Mouse (Mus musculus): ENCODE measurements at regions not wholly inside any gene's neighbourhood (a gene's known extent, or its start where the extent isn't known, plus 50 kb on each side); places are given as distances from the start of the nearest gene placed in this dataset.

- no peak overlapping the region for H3K4me3 ChIP-seq (ENCODE audit: low read depth, low read length)
- 76% methylated on average over 2 of the region's 2 CpGs for WGBS
- ATAC-seq, result no peak
Measured at GRCm38 (mm10) chr15:11748306-11748705, 158.8 kb downstream of the Npr3 start.

DNA sequence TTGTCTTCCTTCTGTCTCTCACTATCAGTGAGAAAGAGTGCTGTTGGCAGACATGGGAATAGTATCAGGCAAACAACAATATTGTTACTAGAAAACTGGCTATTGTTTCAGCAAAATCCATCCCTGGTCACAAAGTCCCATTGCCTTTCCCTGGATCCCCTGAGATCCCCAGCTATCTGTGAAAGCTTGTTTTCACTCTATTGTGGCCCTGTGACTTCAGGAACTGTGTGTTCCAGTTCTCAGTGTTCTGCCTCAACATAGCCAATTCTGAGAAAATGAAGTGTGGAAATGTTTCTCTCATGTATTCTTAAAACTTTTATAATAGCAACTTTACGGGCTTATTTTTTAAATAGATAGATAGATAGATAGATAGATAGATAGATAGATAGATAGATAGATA lies 160.3 kb downstream of the Npr3 start:
- ATAC-seq (no peak), DNase-seq (ENCODE audit: low spot score) (peak; percentile 35)
- no peak overlapping the region for H3K9ac ChIP-seq (replicated peaks; ENCODE audit: low read depth)
- no peaks in the 10 kb centered on the region for H3K36me3 ChIP-seq (ENCODE audit: insufficient read depth, low read length)
- TF ChIP-seq CTCF (IDR thresholded peaks at IDR 0.05) (no peak), EP300 (IDR thresholded peaks at IDR 0.05) (peak; percentile 87)
- H3K4me2 ChIP-seq (replicated peaks; ENCODE audit: low read depth, low read length), result no peak overlapping the region
- no peaks in the 10 kb centered on the region for H3K27me3 ChIP-seq (replicated peaks; ENCODE audit: insufficient read depth, low read length)
- no peak overlapping the region for H3K27ac ChIP-seq (ENCODE audit: low read length)
- H3K4me3 ChIP-seq (ENCODE audit: low read depth, low read length), result no peak overlapping the region
- H3K9me3 ChIP-seq (ENCODE audit: low read length), result no peaks in the 10 kb centered on the region
- no peaks in the 10 kb centered on the region; the same call in 1 of the 2 replicates for H3K4me1 ChIP-seq (ENCODE audit: insufficient read depth, low read depth, low read length)
- WGBS, result 74% methylated on average over 1 of the region's 1 CpGs

More at GRCm38 (mm10) chr15:11748306-11748705, 158.8 kb downstream of the Npr3 start:
- no peak overlapping the region for H3K9ac ChIP-seq (replicated peaks; ENCODE audit: low read depth)
- no peaks in the 10 kb centered on the region for H3K27me3 ChIP-seq (replicated peaks; ENCODE audit: insufficient read depth, low read length)
- no peak overlapping the region for H3K4me2 ChIP-seq (replicated peaks; ENCODE audit: low read depth, low read length)
- no peaks in the 10 kb centered on the region for H3K36me3 ChIP-seq (ENCODE audit: insufficient read depth, low read length)
- no peaks in the 10 kb centered on the region for H3K9me3 ChIP-seq (ENCODE audit: low read length)
- H3K4me1 ChIP-seq (ENCODE audit: insufficient read depth, low read depth, low read length), result no peaks in the 10 kb centered on the region; the same call in 1 of the 2 replicates
- no peak for DNase-seq (ENCODE audit: low spot score)
- TF ChIP-seq CTCF (IDR thresholded peaks at IDR 0.05) (no peak), EP300 (IDR thresholded peaks at IDR 0.05) (no peak)
- H3K27ac ChIP-seq (ENCODE audit: low read length), result no peak overlapping the region

GRCm38 (mm10) chr15:11745629-11746372 lies 161.3 kb downstream of the Npr3 start:
- Histone ChIP-seq H3K27me3 (replicated peaks; ENCODE audit: insufficient read depth, low read length) (no peaks in the 10 kb centered on the region), H3K4me2 (replicated peaks; ENCODE audit: low read depth, low read length) (no peak overlapping the region), H3K9me3 (ENCODE audit: low read length) (no peaks in the 10 kb centered on the region), H3K9ac (replicated peaks; ENCODE audit: low read depth) (no peak overlapping the region), H3K4me3 (ENCODE audit: low read depth, low read length) (no peak overlapping the region), H3K4me1 (ENCODE audit: insufficient read depth, low read depth, low read length) (no peaks in the 10 kb centered on the region; the same call in 1 of the 2 replicates), H3K27ac (ENCODE audit: low read length) (peak overlapping the region; percentile 75), H3K36me3 (ENCODE audit: insufficient read depth, low read length) (no peaks in the 10 kb centered on the region)
- 23% methylated on average over 9 of the region's 9 CpGs for WGBS
- peak; percentile 76 for TF ChIP-seq EP300 (IDR thresholded peaks at IDR 0.05)
- no peak for TF ChIP-seq CTCF (IDR thresholded peaks at IDR 0.05)
- ATAC-seq, result peak; percentile 78
- DNase-seq (ENCODE audit: low spot score), result peak; percentile 89

DNA sequence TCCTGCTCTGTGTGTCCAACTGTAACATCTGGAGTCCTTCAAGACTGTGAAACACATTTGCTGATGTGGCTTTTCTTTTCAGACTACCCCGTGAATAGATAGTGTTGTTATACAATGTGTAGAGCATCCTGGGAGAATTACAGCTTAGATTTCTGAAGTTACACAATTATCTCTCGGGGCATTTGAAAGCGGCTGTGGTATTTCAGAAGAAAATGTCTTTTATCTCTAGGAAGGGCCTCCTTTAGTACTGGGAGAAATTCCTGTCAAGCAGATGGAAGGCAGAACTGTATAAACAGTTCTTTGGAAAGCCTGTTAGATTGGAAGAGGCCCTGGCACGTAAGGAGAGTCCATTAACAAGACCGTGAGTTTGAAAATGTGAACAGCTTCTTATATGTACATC lies 162.2 kb downstream of the Npr3 start:
- peak; percentile 58 for ATAC-seq
- peak; percentile 88 for DNase-seq (ENCODE audit: low spot score)
- H3K9ac ChIP-seq (replicated peaks; ENCODE audit: low read depth), result no peak overlapping the region
- TF ChIP-seq CTCF (IDR thresholded peaks at IDR 0.05) (no peak), EP300 (IDR thresholded peaks at IDR 0.05) (peak; percentile 60; the same call in 1 of the 2 replicates)
- H3K9me3 ChIP-seq (ENCODE audit: low read length), result no peaks in the 10 kb centered on the region
- H3K4me1 ChIP-seq (ENCODE audit: insufficient read depth, low read depth, low read length), result no peaks in the 10 kb centered on the region; the same call in 1 of the 2 replicates
- no peak overlapping the region for H3K4me2 ChIP-seq (replicated peaks; ENCODE audit: low read depth, low read length)
- H3K27me3 ChIP-seq (replicated peaks; ENCODE audit: insufficient read depth, low read length), result no peaks in the 10 kb centered on the region
- H3K36me3 ChIP-seq (ENCODE audit: insufficient read depth, low read length), result no peaks in the 10 kb centered on the region
- H3K4me3 ChIP-seq (ENCODE audit: low read depth, low read length), result no peak overlapping the region
- 27% methylated on average over 5 of the region's 5 CpGs for WGBS
- H3K27ac ChIP-seq (ENCODE audit: low read length), result peak overlapping the region; percentile 75

DNA sequence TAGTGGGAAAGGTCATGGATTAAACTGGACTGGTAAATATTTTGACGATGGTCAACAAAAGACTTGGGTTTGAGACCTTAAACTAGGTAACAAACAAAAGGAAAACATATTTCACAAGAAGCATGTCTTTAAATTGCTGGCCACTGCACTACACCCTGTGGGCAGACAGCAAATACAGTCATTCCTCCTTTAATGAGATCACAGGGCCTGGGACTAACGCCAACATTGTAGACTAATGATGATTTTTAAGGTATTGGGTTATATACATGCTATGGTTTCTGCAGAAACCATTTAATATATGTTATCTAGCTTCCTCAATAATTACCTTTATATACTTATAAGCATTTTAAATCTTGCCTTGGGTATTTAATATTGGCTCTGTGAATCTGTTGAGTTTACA lies 162.8 kb downstream of the Npr3 start:
- ATAC-seq (no peak), DNase-seq (ENCODE audit: low spot score) (peak; percentile 31)
- Histone ChIP-seq H3K4me3 (ENCODE audit: low read depth, low read length) (no peak overlapping the region), H3K27ac (ENCODE audit: low read length) (peak overlapping the region; percentile 75; the same call in 1 of the 2 replicates), H3K4me2 (replicated peaks; ENCODE audit: low read depth, low read length) (no peak overlapping the region), H3K9ac (replicated peaks; ENCODE audit: low read depth) (no peak overlapping the region), H3K4me1 (ENCODE audit: insufficient read depth, low read depth, low read length) (no peaks in the 10 kb centered on the region; the same call in 1 of the 2 replicates), H3K9me3 (ENCODE audit: low read length) (no peaks in the 10 kb centered on the region), H3K27me3 (replicated peaks; ENCODE audit: insufficient read depth, low read length) (no peaks in the 10 kb centered on the region), H3K36me3 (ENCODE audit: insufficient read depth, low read length) (no peaks in the 10 kb centered on the region)
- no peak for TF ChIP-seq CTCF (IDR thresholded peaks at IDR 0.05)
- TF ChIP-seq EP300 (IDR thresholded peaks at IDR 0.05), result no peak
- WGBS, result 68% methylated on average over 2 of the region's 2 CpGs

GRCm38 (mm10) chr15:11742820-11743219 lies 164.3 kb downstream of the Npr3 start:
- Histone ChIP-seq H3K9ac (replicated peaks; ENCODE audit: low read depth) (no peak overlapping the region), H3K27ac (ENCODE audit: low read length) (no peak overlapping the region), H3K4me3 (ENCODE audit: low read depth, low read length) (no peak overlapping the region), H3K36me3 (ENCODE audit: insufficient read depth, low read length) (no peaks in the 10 kb centered on the region), H3K4me1 (ENCODE audit: insufficient read depth, low read depth, low read length) (no peaks in the 10 kb centered on the region; the same call in 1 of the 2 replicates), H3K27me3 (replicated peaks; ENCODE audit: insufficient read depth, low read length) (no peaks in the 10 kb centered on the region), H3K4me2 (replicated peaks; ENCODE audit: low read depth, low read length) (no peak overlapping the region), H3K9me3 (ENCODE audit: low read length) (no peaks in the 10 kb centered on the region)
- WGBS, result 71% methylated on average over 7 of the region's 7 CpGs
- DNase-seq (ENCODE audit: low spot score) (no peak), ATAC-seq (no peak)
- TF ChIP-seq CTCF (IDR thresholded peaks at IDR 0.05), result no peak
- no peak for TF ChIP-seq EP300 (IDR thresholded peaks at IDR 0.05)
